Mouse (Mus musculus) intestine, embryonic 15.5 days (tissue): Measurements from ENCODE around the gene Rgs3. TPM values are rescaled to one million over a fixed set of nuclear protein-coding genes. Genes with fewer than 3 reads are reported as not detected.

ENCODE experiments used
- ATAC-seq: fragments of 200-750 bp; cut with Nextera tagmentation; 2 replicates; pipeline ENCODE4 v1.8.0; 2017; ENCODE audit warnings: moderate TSS enrichment, moderate library complexity
- H3K27ac ChIP-seq: fragments of 300-500 bp; sonication (generic); 2 replicates; pipeline ENCODE4 v1.5.1; 2015; ENCODE audit warnings: mild to moderate bottlenecking, inconsistent platforms
- H3K27me3 ChIP-seq: fragments of 300-500 bp; sonication (generic); replicated peaks from 2 replicates; pipeline ENCODE4 v1.6.1; 2015; ENCODE audit warnings: inconsistent platforms
- H3K36me3 ChIP-seq: fragments of 300-500 bp; sonication (generic); 2 replicates; pipeline ENCODE4 v1.6.1; 2015; ENCODE audit warnings: inconsistent platforms
- H3K4me1 ChIP-seq: fragments of 300-500 bp; sonication (generic); replicated peaks from 2 replicates; pipeline ENCODE4 v1.6.1; 2015; ENCODE audit warnings: inconsistent platforms
- H3K4me2 ChIP-seq: fragments of 300-500 bp; sonication (generic); replicated peaks from 2 replicates; pipeline ENCODE4 v1.6.1; 2015; ENCODE audit warnings: mild to moderate bottlenecking, inconsistent platforms
- H3K4me3 ChIP-seq: fragments of 300-500 bp; sonication (generic); replicated peaks from 2 replicates; pipeline ENCODE4 v1.5.1; 2015; ENCODE audit warnings: inconsistent platforms
- H3K9ac ChIP-seq: fragments of 300-500 bp; sonication (generic); 2 replicates; pipeline ENCODE4 v1.6.1; 2015; ENCODE audit warnings: inconsistent platforms
- H3K9me3 ChIP-seq: fragments of 300-500 bp; sonication (generic); 2 replicates; pipeline ENCODE4 v1.6.1; 2016; ENCODE audit warnings: inconsistent platforms
- WGBS: fragments of 180-500 bp; shearing (Covaris S2); methylation state at CpG from one replicate; pipeline ENCODE4 v1.1.7; 2015; 5-methylcytosine and 5-hydroxymethylcytosine counted together
- polyA plus RNA-seq: library from polyadenylated mRNA; unstranded; fragments of >200 nt; fragmentation: Nextera tagmentation; extraction: Ambion mirVana; gene quantifications from 2 replicates; pipeline ENCODE4 v1.2.1, GENCODE M21; 2015

Gene Rgs3
- polyA plus RNA-seq, 1 experiment from 2014 or later = 46.3 TPM

DNA sequence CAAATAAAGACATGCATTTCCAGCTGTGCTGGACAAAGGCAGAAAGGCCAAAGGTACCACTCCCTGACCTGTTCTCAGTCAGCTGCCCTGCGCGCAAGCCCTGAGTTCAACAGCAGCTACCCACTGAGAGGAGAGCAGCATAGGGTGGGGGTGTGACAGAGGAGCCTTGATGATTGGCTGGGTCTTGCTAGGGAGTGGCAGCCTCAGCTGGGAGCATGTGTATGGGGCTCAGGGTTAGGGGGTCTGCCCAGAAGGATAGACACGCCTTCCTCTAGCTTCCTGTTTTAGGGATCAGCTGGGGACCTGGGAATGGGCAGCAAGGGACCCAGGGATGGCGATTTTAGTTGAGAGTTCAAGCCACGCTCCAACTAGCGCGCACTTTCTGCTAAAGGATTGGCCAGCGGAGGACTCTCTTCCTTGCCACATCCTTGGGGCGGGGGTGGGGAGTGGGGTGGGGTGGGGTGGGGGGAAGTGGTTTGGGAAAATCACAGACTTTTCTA, 113.9 kb downstream of the Rgs3 start:
- Histone ChIP-seq H3K36me3 (no peaks in the 10 kb centered on the region), H3K9me3 (no peaks in the 10 kb centered on the region), H3K4me3 (peak overlapping the region; percentile 48), H3K4me2 (peak overlapping the region; percentile 57), H3K4me1 (peaks cover 51% of the 10 kb centered on the region), H3K27ac (no peak overlapping the region), H3K9ac (no peak overlapping the region), H3K27me3 (no peaks in the 10 kb centered on the region)
- ATAC-seq = peak; percentile 68
- WGBS = 12% methylated on average over 9 of the region's 9 CpGs

DNA sequence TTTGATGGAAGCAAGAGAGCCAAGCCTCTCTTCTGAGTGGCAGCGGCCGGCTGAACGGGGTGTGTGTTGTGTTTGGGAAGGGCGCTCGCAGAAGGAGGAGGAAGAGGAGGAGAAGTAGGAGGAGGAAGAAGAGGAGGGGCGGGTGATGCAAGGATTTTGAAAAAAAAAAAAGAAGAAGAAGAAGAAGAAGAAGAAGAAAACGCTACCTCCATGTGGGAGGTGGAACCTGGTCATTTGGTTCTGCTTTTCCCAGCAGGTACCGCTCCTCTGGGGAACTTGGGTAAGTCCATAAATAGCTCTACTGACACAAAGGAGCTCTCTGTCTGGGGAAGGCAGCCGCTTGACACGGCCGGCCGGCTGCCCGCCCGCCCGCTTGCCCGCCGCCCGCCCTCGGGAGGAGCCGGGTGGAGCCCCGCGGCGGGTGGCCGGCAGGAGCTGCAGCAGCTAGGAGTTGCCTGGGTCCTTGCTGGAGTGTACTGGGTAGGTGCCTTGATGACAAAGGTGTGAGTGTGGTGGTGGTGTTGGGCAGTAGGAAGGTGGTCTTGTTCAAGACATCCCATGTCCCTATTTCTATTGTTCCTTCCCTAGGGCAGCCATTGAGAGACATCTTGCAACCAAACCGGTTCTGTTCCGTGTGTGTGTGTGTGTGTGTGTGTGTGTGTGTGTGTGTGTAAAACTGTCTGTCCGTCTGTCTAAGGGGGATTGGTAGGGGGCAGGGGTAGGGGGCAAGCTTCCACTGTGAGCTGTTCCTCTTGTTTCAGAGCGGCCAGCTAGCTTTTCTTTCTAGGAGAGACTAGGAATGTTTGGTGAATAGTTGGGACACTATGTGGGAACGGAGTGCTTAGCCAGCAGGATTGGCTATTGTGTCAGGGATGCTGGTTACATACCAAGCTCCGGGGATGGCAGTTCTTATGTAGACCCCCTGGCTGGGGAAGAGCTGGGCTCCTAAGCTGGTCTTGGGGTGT, 114.7 kb downstream of the Rgs3 start:
- Histone ChIP-seq H3K4me1 (peaks cover 43% of the 10 kb centered on the region), H3K4me2 (peak overlapping the region; percentile 57), H3K9ac (peak overlapping the region; percentile 58), H3K4me3 (peak overlapping the region; percentile 48), H3K9me3 (no peaks in the 10 kb centered on the region), H3K27me3 (no peaks in the 10 kb centered on the region), H3K36me3 (no peaks in the 10 kb centered on the region), H3K27ac (0 out of 2 replicates have a peak overlapping the region, but pooled peaks have one; percentile 28)
- ATAC-seq = peak; percentile 63
- 4% methylated on average over 30 of the region's 30 CpGs for WGBS

DNA sequence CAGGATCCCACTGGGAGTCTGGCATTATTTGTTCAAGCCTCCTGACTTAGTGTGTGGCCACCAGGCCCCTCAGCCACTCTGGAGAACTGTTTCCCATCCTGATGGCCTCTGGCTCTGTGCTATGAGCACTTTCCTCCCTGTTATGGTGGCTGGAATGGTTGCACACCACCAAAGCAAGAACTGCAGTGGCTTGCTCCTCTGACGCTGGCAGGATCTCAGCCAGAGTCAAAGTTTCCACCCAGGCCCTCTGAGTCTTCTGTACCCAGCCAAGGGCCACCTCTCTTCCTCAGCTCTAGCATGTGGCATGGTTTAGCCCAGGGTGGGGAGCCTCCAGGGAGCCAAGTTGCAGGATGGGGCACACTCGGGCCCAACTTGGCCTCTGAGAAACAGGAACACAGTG, 115.7 kb downstream of the Rgs3 start:
- Histone ChIP-seq H3K27me3 (no peaks in the 10 kb centered on the region), H3K4me2 (peak overlapping the region; percentile 57), H3K27ac (no peak overlapping the region), H3K9ac (peak overlapping the region; percentile 58), H3K4me1 (peaks cover 36% of the 10 kb centered on the region), H3K9me3 (no peaks in the 10 kb centered on the region), H3K36me3 (no peaks in the 10 kb centered on the region), H3K4me3 (peak overlapping the region; percentile 48; the same call in 1 of the 2 replicates)
- 74% methylated on average over 2 of the region's 2 CpGs for WGBS
- ATAC-seq = no peak

DNA sequence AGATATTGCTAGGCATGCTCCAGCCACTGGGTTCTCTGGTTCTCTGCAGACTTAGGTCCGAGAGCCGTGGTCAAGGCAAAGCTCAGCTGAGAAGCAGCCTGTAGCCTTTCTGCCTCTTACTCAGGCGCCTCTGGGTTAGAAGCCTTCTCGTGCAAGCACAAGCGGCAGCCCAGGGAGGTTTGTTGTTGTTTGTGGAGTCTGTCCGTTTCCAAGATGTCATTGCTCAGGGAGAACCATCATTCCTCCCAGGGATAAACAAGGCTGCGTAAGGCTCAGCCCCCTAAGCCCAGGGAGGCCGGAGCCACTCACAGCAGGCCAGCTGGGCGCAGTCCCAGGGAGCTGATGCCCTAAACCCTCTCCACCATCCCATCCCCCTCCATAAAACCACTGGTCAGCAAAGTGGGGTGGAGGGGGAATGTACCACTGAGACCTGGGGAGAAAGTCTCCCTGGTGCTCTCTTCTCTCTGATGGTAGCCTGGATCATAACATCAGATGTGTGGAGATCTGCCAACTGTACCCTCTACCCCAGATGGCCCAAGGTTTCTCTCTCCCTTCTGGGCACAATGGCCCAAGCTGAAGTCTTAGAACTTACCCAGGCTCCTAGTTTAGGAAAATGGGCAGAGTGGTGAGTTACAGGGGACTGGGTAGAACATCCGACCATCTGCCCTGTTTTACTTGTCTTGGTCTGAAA, 117.5 kb downstream of the Rgs3 start:
- Histone ChIP-seq H3K27me3 (no peaks in the 10 kb centered on the region), H3K9me3 (no peaks in the 10 kb centered on the region), H3K4me3 (no peak overlapping the region), H3K27ac (no peak overlapping the region), H3K4me1 (peaks cover 38% of the 10 kb centered on the region), H3K4me2 (peak overlapping the region; percentile 57), H3K36me3 (peaks cover 5% of the 10 kb centered on the region; the same call in 1 of the 2 replicates), H3K9ac (peak overlapping the region; percentile 17; the same call in 1 of the 2 replicates)
- 59% methylated on average over 10 of the region's 10 CpGs for WGBS
- no peak for ATAC-seq

DNA sequence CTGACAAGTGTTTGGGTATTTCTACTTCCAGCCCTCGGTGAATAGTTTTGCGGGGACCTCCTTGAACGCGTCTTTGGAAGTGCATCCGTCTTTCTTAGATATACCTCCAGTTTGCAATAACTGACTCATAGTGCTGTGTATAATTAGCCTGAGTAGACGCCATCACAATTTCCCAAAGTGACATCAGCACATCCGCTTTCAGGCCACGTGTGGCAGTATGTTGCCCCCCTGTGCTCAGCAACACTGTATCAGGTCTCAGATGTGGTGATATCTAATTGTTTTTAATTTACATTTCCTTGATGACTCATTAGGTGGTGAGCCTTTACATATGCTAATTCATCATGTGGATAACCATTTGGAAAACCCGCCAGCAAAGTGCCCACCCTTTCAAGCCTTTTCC, 119.5 kb downstream of the Rgs3 start:
- no peak for ATAC-seq

DNA sequence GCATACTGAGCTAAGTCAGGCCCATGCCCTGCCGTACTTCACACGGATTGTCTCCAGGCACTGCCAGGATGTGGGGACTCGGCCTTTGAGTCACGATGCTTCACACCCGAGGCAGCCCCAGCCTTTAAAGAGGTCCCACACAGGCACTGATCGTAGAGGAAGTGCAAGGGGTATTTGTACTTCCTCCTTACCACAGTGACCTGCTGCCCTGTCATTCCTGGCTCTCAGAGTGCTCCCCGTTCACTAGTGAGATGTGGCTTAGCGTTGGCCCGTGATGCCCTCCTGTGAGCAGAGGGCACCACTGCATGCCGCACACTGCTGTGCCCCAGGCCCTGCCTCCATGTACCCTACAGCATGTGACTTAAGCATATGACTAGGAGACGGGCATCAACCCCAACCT, 121.8 kb downstream of the Rgs3 start:
- no peaks in the 10 kb centered on the region for H3K27me3 ChIP-seq

More for the DNA sequence above, 119.5 kb downstream of the Rgs3 start:
- Histone ChIP-seq H3K27me3 (no peaks in the 10 kb centered on the region), H3K9ac (no peak overlapping the region), H3K36me3 (peaks cover 5% of the 10 kb centered on the region; the same call in 1 of the 2 replicates), H3K27ac (no peak overlapping the region), H3K4me1 (peaks cover 36% of the 10 kb centered on the region), H3K9me3 (no peaks in the 10 kb centered on the region), H3K4me3 (no peak overlapping the region), H3K4me2 (no peak overlapping the region)
- 86% methylated on average over 9 of the region's 9 CpGs for WGBS

DNA sequence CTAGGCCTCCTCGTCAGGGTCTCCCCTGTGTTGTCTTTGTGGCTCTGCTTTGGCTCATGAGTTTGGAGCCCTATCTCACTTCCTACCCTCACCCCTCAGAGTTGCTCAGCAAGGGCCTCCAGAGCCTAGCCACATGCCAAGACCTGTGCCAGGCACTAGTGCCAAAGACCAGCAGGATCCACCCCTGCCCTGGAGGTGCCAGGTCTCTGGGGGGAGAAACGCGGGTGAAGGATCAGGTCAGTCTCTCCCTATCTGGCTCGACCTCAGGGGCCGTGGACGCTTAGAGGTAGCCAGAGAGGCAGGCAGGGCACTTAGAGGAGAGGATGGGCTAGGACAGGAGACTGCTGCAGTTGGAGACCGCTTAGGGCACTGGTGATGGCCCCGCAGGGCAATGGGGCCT, 122.7 kb downstream of the Rgs3 start:
- H3K36me3 ChIP-seq = peaks cover 5% of the 10 kb centered on the region; the same call in 1 of the 2 replicates
- H3K9ac ChIP-seq = no peak overlapping the region
- no peak overlapping the region for H3K4me2 ChIP-seq
- no peak for ATAC-seq
- peaks cover 31% of the 10 kb centered on the region for H3K4me1 ChIP-seq
- WGBS = 67% methylated on average over 8 of the region's 8 CpGs
- H3K27ac ChIP-seq = no peak overlapping the region
- no peaks in the 10 kb centered on the region for H3K27me3 ChIP-seq
- no peaks in the 10 kb centered on the region for H3K9me3 ChIP-seq
- H3K4me3 ChIP-seq = no peak overlapping the region

More for the DNA sequence above, 121.8 kb downstream of the Rgs3 start:
- H3K36me3 ChIP-seq = peaks cover 5% of the 10 kb centered on the region; the same call in 1 of the 2 replicates
- H3K27ac ChIP-seq = no peak overlapping the region
- no peak overlapping the region for H3K4me2 ChIP-seq
- H3K9me3 ChIP-seq = no peaks in the 10 kb centered on the region
- no peak overlapping the region for H3K9ac ChIP-seq
- H3K4me3 ChIP-seq = no peak overlapping the region
- WGBS = 73% methylated on average over 11 of the region's 11 CpGs
- peaks cover 33% of the 10 kb centered on the region for H3K4me1 ChIP-seq
- ATAC-seq = no peak

DNA sequence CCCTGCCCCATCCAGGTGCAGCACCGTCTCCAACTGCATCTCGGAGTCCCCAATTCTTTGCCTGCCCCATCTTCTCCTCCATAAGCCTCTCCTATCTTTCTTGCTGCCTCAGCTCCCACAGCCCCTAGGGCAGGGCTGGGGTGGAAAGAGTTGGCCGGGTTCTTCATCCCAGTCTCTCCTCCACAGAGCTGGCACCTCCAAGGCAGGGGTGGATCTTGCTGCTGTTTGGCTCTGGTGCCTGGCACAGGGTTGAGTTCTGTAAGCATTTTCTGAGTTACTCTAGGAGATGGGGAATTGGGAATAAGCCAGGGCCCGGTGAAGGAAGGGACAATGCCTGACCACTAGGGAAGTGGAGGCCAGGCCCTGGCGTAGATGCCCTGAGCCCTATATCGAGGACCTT, 123.5 kb downstream of the Rgs3 start:
- Histone ChIP-seq H3K9ac (no peak overlapping the region), H3K9me3 (no peaks in the 10 kb centered on the region), H3K4me1 (peaks cover 34% of the 10 kb centered on the region), H3K36me3 (peaks cover 5% of the 10 kb centered on the region; the same call in 1 of the 2 replicates), H3K4me2 (no peak overlapping the region), H3K27ac (no peak overlapping the region), H3K27me3 (no peaks in the 10 kb centered on the region), H3K4me3 (no peak overlapping the region)
- 74% methylated on average over 6 of the region's 6 CpGs for WGBS
- no peak for ATAC-seq

DNA sequence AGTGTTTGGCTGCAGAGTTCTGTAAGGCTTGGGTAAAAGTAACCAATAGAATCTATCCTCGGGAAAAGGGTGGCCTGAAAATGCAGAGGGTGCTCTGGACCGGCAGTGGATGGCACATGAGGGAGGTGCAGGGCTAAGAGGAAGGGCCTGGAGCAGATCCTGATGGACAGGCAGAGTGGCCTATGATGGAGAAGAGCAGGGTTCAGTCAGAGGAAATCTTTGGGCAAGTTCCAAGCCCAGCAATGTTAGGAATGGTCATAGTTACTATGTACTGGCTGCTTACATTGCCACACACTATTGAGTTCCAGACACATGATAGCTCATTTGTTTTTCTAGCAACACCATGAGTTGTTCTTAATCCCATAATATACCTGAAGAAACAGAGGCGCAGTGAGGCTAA, 124.7 kb downstream of the Rgs3 start:
- Histone ChIP-seq H3K9me3 (no peaks in the 10 kb centered on the region), H3K4me3 (no peak overlapping the region), H3K36me3 (peaks cover 5% of the 10 kb centered on the region; the same call in 1 of the 2 replicates), H3K4me1 (peaks cover 36% of the 10 kb centered on the region), H3K27me3 (no peaks in the 10 kb centered on the region), H3K9ac (no peak overlapping the region), H3K27ac (no peak overlapping the region), H3K4me2 (no peak overlapping the region)
- WGBS = 72% methylated on average over 3 of the region's 3 CpGs
- ATAC-seq = no peak

DNA sequence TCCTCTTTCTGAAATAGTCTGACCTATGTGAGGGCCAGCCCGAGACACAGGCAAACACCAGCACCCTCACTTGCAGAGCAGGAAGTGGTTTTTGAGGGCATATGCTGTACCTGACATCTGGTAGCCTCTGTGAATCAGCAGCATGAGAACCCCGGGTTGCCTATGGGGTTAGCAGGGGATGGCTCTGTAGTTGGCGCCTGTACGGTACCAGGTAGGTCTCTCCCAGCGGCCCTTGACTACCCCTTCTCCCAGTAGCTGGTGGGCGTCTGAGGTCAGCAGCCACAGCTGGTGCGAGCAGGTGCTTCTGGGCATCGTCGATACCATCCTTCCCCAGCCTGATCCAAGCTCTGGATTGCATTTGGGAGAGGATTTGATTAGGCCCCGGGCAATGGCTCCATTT, 125.6 kb downstream of the Rgs3 start:
- H3K27me3 ChIP-seq = no peaks in the 10 kb centered on the region
- H3K4me2 ChIP-seq = no peak overlapping the region
- no peak for ATAC-seq
- H3K27ac ChIP-seq = no peak overlapping the region
- peaks cover 5% of the 10 kb centered on the region; the same call in 1 of the 2 replicates for H3K36me3 ChIP-seq
- no peak overlapping the region for H3K4me3 ChIP-seq
- no peak overlapping the region for H3K9ac ChIP-seq
- no peaks in the 10 kb centered on the region for H3K9me3 ChIP-seq
- H3K4me1 ChIP-seq = peaks cover 36% of the 10 kb centered on the region
- WGBS = 82% methylated on average over 10 of the region's 10 CpGs

DNA sequence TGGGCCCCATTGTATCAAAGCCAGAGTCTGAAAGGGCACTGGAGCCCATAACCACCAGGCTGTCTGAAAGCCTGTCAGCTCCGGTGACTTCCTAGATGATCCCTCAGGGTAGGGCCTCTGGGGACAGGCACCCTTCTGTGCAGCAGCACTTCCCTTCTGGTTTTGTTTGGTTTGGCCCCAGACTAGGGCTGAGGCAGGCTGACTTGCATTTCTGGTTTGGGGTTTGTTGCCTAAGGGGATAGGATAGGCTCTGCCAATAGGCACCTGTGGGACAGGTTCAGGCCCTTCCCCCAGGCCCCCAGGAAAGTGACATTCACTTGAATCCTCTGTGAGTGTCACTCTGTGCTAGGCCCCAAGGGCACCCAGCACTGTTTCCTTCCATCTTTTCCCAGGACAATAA, 127.1 kb downstream of the Rgs3 start:
- no peaks in the 10 kb centered on the region for H3K27me3 ChIP-seq
- WGBS = 76% methylated on average over 1 of the region's 1 CpGs
- no peak overlapping the region for H3K4me3 ChIP-seq
- ATAC-seq = peak; percentile 75
- peaks cover 4% of the 10 kb centered on the region for H3K36me3 ChIP-seq
- peaks cover 36% of the 10 kb centered on the region for H3K4me1 ChIP-seq
- no peaks in the 10 kb centered on the region for H3K9me3 ChIP-seq
- H3K4me2 ChIP-seq = no peak overlapping the region
- H3K9ac ChIP-seq = 0 out of 2 replicates have a peak overlapping the region, but pooled peaks have one; percentile 3
- 0 out of 2 replicates have a peak overlapping the region, but pooled peaks have one; percentile 18 for H3K27ac ChIP-seq

DNA sequence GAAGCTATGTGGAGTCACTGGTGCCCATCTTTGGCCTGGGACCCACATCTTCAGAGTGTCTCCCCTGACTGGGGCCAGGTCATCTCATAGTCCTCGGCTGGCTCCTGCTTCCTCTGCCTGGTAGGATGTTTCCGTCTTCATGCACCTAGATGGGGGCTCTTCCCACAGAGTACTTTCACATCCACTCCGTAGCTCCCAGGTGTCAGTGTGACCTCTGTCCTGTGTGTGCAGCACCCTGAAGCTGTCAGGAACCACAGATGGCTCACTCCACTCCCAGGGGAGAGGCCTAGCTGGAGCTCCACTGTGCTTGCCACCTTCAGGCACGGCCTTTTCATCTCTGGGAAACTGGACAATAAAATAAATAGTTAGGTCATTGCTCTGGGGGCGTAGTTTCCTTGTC, 128.5 kb downstream of the Rgs3 start:
- no peak overlapping the region for H3K9ac ChIP-seq
- H3K27ac ChIP-seq = no peak overlapping the region
- no peak overlapping the region for H3K4me2 ChIP-seq
- WGBS = 67% methylated on average over 5 of the region's 5 CpGs
- no peaks in the 10 kb centered on the region for H3K27me3 ChIP-seq
- H3K4me1 ChIP-seq = peaks cover 40% of the 10 kb centered on the region
- no peaks in the 10 kb centered on the region for H3K9me3 ChIP-seq
- H3K36me3 ChIP-seq = peaks cover 4% of the 10 kb centered on the region
- no peak overlapping the region for H3K4me3 ChIP-seq
- no peak for ATAC-seq
